Mouse (Mus musculus): ENCODE results near the gene Pck2. TPM values are rescaled to one million over a fixed set of nuclear protein-coding genes. Genes with fewer than 3 reads are reported as not detected.

Pck2 gene
- polyA plus RNA-seq, 1 experiment from 2014 or later = 16.2 TPM

DNA sequence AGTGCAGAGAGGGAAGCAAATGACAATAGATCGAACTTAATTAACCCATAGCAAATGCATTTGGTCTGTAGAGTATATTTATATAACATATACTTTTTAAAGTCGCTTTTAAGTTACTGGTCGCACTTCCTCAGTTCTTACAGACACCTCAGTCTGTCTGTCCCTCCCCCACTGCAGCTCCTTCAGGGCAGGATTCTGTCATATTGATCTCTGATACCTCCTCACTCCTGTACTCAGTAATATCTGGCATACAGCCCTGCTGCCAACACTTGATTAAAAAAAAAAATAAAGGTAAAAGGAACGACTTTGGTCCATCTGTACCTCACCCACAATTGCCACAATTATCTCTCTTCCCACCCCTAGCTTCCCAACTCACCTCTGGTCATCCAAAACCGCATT, 44.2 kb downstream of the Pck2 start:
- DNase-seq (no peak), ATAC-seq (ENCODE audit: low FRiP score, low TSS enrichment) (no peak)
- Histone ChIP-seq H3K4me3 (replicated peaks; ENCODE audit: low read depth, low read length) (peak overlapping the region; percentile 41), H3K27ac (replicated peaks; ENCODE audit: low read depth, low read length) (no peak overlapping the region), H3K9me3 (ENCODE audit: control insufficient read depth, low read length) (no peaks in the 10 kb centered on the region; the same call in 1 of the 2 replicates), H3K4me2 (ENCODE audit: low read length) (peak overlapping the region; percentile 68), H3K27me3 (ENCODE audit: control insufficient read depth, insufficient read depth, low read length) (no peaks in the 10 kb centered on the region), H3K36me3 (ENCODE audit: control insufficient read depth, insufficient read depth, low read length) (peaks cover 30% of the 10 kb centered on the region), H3K4me1 (ENCODE audit: control insufficient read depth, insufficient read depth, low read length) (no peaks in the 10 kb centered on the region), H3K9ac (replicated peaks; ENCODE audit: low read length) (peak overlapping the region; percentile 68; the same call in 1 of the 2 replicates)
- WGBS = 44% methylated on average over 5 of the region's 5 CpGs

- Histone ChIP-seq H3K9me3 (ENCODE audit: control insufficient read depth, low read length) (no peaks in the 10 kb centered on the region; the same call in 1 of the 2 replicates), H3K9ac (replicated peaks; ENCODE audit: low read length) (peak within 1 kb of the TSS; percentile 68), H3K4me3 (replicated peaks; ENCODE audit: low read depth, low read length) (peak within 1 kb of the TSS; percentile 41), H3K4me1 (ENCODE audit: control insufficient read depth, insufficient read depth, low read length) (0 out of 2 replicates have a peak, but pooled peaks cover under 1% of the 10 kb centered on the region), H3K36me3 (ENCODE audit: control insufficient read depth, insufficient read depth, low read length) (peaks cover 26% of the 10 kb centered on the region), H3K4me2 (ENCODE audit: low read length) (peak within 1 kb of the TSS; percentile 68), H3K27me3 (ENCODE audit: control insufficient read depth, insufficient read depth, low read length) (no peaks in the 10 kb centered on the region), H3K27ac (replicated peaks; ENCODE audit: low read depth, low read length) (peak within 1 kb of the TSS; percentile 37; the same call in 1 of the 2 replicates)
- 3% methylated on average over 43 of the region's 43 CpGs for WGBS
- DNase-seq (peak; percentile 45), ATAC-seq (ENCODE audit: low FRiP score, low TSS enrichment) (peak; percentile 70)
These were observed 44.9 kb downstream of the Pck2 start, which contains the start of gene Emc9 for GRCm38 (mm10) chr14:55584702-55585565. Gene Emc9 (minus strand): TSS chr14:55585302.

DNA sequence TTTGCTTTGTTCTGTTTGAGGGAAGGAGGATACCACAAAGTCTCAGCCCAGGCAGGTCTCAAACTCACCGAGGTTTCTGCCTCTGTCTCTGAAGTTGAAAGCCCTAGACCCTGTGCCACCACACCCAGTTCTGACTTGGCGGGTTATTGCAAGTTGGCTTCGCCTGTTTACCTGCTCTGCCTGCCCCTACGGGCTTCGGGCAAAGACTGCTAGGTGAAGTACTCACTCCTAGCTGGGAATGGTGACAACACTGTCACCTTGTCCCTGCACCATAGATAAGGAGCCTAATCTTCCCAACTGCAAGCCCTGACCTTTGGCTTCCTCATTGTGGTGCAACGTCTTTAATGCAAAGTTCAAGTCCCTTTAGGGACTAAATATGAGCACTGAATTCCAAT, 45.5 kb downstream of the Pck2 start:
- Histone ChIP-seq H3K9ac (replicated peaks; ENCODE audit: low read length) (no peak overlapping the region), H3K27ac (replicated peaks; ENCODE audit: low read depth, low read length) (no peak overlapping the region), H3K36me3 (ENCODE audit: control insufficient read depth, insufficient read depth, low read length) (peaks cover 21% of the 10 kb centered on the region), H3K4me2 (ENCODE audit: low read length) (peak overlapping the region; percentile 68), H3K27me3 (ENCODE audit: control insufficient read depth, insufficient read depth, low read length) (no peaks in the 10 kb centered on the region), H3K9me3 (ENCODE audit: control insufficient read depth, low read length) (no peaks in the 10 kb centered on the region; the same call in 1 of the 2 replicates), H3K4me3 (replicated peaks; ENCODE audit: low read depth, low read length) (no peak overlapping the region), H3K4me1 (ENCODE audit: control insufficient read depth, insufficient read depth, low read length) (peaks cover 6% of the 10 kb centered on the region)
- ATAC-seq (ENCODE audit: low FRiP score, low TSS enrichment) (no peak), DNase-seq (no peak)
- WGBS = 68% methylated on average over 6 of the region's 6 CpGs

DNA sequence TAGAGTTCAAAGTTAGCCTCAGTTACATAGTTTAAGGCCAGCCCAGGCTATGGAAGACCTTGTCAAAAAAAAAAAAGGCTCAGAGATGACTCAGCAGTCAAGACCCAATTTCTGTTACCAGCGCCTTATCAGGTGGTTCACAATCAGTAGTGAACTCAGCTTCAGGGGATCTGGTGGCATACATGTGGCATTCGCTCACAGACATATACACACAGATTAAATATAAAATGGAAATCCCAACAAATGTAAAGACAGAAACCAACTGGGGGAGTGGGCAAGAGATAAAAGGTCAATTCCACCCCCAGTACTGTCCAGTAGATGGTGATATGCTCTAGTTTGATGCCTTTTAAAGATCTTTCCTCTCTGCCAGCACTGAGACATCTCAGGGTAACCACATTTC, 46.1 kb downstream of the Pck2 start:
- 94% methylated on average over 2 of the region's 2 CpGs for WGBS
- H3K4me3 ChIP-seq (replicated peaks; ENCODE audit: low read depth, low read length) = no peak overlapping the region

DNA sequence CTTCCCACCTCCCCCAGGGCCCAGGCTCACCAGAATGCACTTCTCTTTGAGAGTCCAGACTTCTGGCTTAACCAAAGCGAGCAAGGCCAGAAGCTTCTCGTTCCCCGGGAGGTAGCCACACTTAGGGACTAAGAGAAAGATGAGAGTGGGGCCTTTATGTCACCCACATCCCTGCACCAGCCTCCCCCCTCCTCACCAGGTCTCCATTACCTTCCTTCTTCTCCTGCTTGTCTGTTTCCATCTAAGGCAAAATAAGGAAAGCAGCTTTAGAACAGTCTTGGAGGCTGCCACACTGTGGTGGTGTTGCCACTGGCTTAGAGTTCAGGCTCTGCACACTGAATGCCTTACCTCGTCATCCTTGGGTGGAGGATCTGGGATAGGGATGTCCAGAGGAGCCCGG, 49.2 kb downstream of the Pck2 start:
- no peak overlapping the region for H3K9ac ChIP-seq (replicated peaks; ENCODE audit: low read length)
- no peak overlapping the region for H3K4me3 ChIP-seq (replicated peaks; ENCODE audit: low read depth, low read length)
- no peak overlapping the region for H3K4me2 ChIP-seq (ENCODE audit: low read length)
- WGBS = 97% methylated on average over 5 of the region's 5 CpGs
- no peak for DNase-seq
- ATAC-seq (ENCODE audit: low FRiP score, low TSS enrichment) = no peak
- H3K27ac ChIP-seq (replicated peaks; ENCODE audit: low read depth, low read length) = no peak overlapping the region
- no peaks in the 10 kb centered on the region for H3K9me3 ChIP-seq (ENCODE audit: control insufficient read depth, low read length)
- peaks cover 18% of the 10 kb centered on the region for H3K4me1 ChIP-seq (ENCODE audit: control insufficient read depth, insufficient read depth, low read length)
- peaks cover 11% of the 10 kb centered on the region for H3K36me3 ChIP-seq (ENCODE audit: control insufficient read depth, insufficient read depth, low read length)
- no peaks in the 10 kb centered on the region for H3K27me3 ChIP-seq (ENCODE audit: control insufficient read depth, insufficient read depth, low read length)

More for the DNA sequence above, 46.1 kb downstream of the Pck2 start:
- no peak overlapping the region for H3K27ac ChIP-seq (replicated peaks; ENCODE audit: low read depth, low read length)
- H3K9ac ChIP-seq (replicated peaks; ENCODE audit: low read length) = no peak overlapping the region
- no peak for DNase-seq
- H3K36me3 ChIP-seq (ENCODE audit: control insufficient read depth, insufficient read depth, low read length) = peaks cover 15% of the 10 kb centered on the region
- H3K4me1 ChIP-seq (ENCODE audit: control insufficient read depth, insufficient read depth, low read length) = peaks cover 6% of the 10 kb centered on the region
- ATAC-seq (ENCODE audit: low FRiP score, low TSS enrichment) = no peak
- no peak overlapping the region for H3K4me2 ChIP-seq (ENCODE audit: low read length)
- no peaks in the 10 kb centered on the region for H3K27me3 ChIP-seq (ENCODE audit: control insufficient read depth, insufficient read depth, low read length)
- no peaks in the 10 kb centered on the region; the same call in 1 of the 2 replicates for H3K9me3 ChIP-seq (ENCODE audit: control insufficient read depth, low read length)

DNA sequence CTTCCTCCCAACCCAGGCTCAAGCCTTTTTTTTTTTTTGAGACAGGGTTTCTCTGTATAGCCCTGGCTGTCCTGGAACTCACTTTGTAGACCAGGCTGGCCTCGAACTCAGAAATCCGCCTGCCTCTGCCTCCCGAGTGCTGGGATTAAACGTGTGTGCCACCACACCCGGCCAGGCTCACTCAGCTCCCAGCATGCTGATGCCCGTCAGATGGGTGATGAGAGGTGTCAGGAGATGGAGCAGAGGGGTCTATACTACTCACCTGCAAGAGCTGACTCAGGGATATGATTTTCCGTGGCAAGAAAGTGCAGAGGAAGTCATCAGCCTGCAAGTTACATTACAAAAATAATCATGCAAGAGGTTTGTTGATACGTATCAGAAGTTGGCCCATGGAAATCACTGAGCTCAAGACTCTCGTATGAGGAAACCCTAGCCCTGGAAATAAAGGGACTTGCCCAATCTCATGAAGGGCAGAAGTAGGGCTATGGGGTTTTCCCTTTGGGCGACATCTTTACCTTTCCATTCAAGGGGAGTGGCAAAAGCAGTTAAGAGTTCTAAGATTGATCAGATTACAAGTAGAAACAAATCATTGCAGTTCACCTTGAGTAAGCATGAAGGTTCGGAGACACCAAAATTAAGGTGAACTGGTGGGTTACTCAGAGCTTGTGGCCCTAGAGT, 49.8 kb downstream of the Pck2 start:
- H3K9me3 ChIP-seq (ENCODE audit: control insufficient read depth, low read length) = no peaks in the 10 kb centered on the region
- H3K9ac ChIP-seq (replicated peaks; ENCODE audit: low read length) = peak overlapping the region; percentile 88; the same call in 1 of the 2 replicates
- H3K27me3 ChIP-seq (ENCODE audit: control insufficient read depth, insufficient read depth, low read length) = no peaks in the 10 kb centered on the region
- H3K4me1 ChIP-seq (ENCODE audit: control insufficient read depth, insufficient read depth, low read length) = peaks cover 18% of the 10 kb centered on the region
- 92% methylated on average over 11 of the region's 11 CpGs for WGBS
- no peak overlapping the region for H3K27ac ChIP-seq (replicated peaks; ENCODE audit: low read depth, low read length)
- H3K4me3 ChIP-seq (replicated peaks; ENCODE audit: low read depth, low read length) = peak overlapping the region; percentile 90
- no peak for ATAC-seq (ENCODE audit: low FRiP score, low TSS enrichment)
- H3K4me2 ChIP-seq (ENCODE audit: low read length) = peak overlapping the region; percentile 98
- peaks cover 18% of the 10 kb centered on the region for H3K36me3 ChIP-seq (ENCODE audit: control insufficient read depth, insufficient read depth, low read length)
- no peak for DNase-seq

GRCm38 (mm10) chr14:55590748-55591330, 50.8 kb downstream of the Pck2 start, which contains the start of gene Psme2:
Gene Psme2 (minus strand): TSS chr14:55591113.
- H3K9me3 ChIP-seq (ENCODE audit: control insufficient read depth, low read length) = no peaks in the 10 kb centered on the region
- H3K4me3 ChIP-seq (replicated peaks; ENCODE audit: low read depth, low read length) = peak within 1 kb of the TSS; percentile 90
- H3K9ac ChIP-seq (replicated peaks; ENCODE audit: low read length) = peak within 1 kb of the TSS; percentile 88
- H3K27ac ChIP-seq (replicated peaks; ENCODE audit: low read depth, low read length) = peak within 1 kb of the TSS; percentile 90
- H3K27me3 ChIP-seq (ENCODE audit: control insufficient read depth, insufficient read depth, low read length) = no peaks in the 10 kb centered on the region
- WGBS = under 1% methylated on average over 22 of the region's 22 CpGs
- DNase-seq (peak; percentile 94), ATAC-seq (ENCODE audit: low FRiP score, low TSS enrichment) (peak; percentile 95)
- H3K36me3 ChIP-seq (ENCODE audit: control insufficient read depth, insufficient read depth, low read length) = peaks cover 27% of the 10 kb centered on the region
- peak within 1 kb of the TSS; percentile 98 for H3K4me2 ChIP-seq (ENCODE audit: low read length)
- H3K4me1 ChIP-seq (ENCODE audit: control insufficient read depth, insufficient read depth, low read length) = peaks cover 18% of the 10 kb centered on the region

GRCm38 (mm10) chr14:55591331-55591891, 51.3 kb downstream of the Pck2 start, which contains the start of gene Rnf31:
Gene Rnf31 (plus strand): TSS chr14:55591708.
- H3K4me2 ChIP-seq (ENCODE audit: low read length) = peak within 1 kb of the TSS; percentile 98

More at GRCm38 (mm10) chr14:55591331-55591891, 51.3 kb downstream of the Pck2 start, which contains the start of gene Rnf31:
- peak within 1 kb of the TSS; percentile 88 for H3K9ac ChIP-seq (replicated peaks; ENCODE audit: low read length)
- no peaks in the 10 kb centered on the region for H3K27me3 ChIP-seq (ENCODE audit: control insufficient read depth, insufficient read depth, low read length)
- ATAC-seq (ENCODE audit: low FRiP score, low TSS enrichment) (peak; percentile 89), DNase-seq (peak; percentile 93)
- peak within 1 kb of the TSS; percentile 90 for H3K4me3 ChIP-seq (replicated peaks; ENCODE audit: low read depth, low read length)
- H3K4me1 ChIP-seq (ENCODE audit: control insufficient read depth, insufficient read depth, low read length) = peaks cover 18% of the 10 kb centered on the region
- under 1% methylated on average over 33 of the region's 33 CpGs for WGBS
- peaks cover 33% of the 10 kb centered on the region for H3K36me3 ChIP-seq (ENCODE audit: control insufficient read depth, insufficient read depth, low read length)
- H3K9me3 ChIP-seq (ENCODE audit: control insufficient read depth, low read length) = no peaks in the 10 kb centered on the region
- peak within 1 kb of the TSS; percentile 90 for H3K27ac ChIP-seq (replicated peaks; ENCODE audit: low read depth, low read length)

All from midbrain, embryonic 14.5 days (tissue).